ENCODE assay signal across 21 mouse cellular contexts in the genomic region with DNA sequence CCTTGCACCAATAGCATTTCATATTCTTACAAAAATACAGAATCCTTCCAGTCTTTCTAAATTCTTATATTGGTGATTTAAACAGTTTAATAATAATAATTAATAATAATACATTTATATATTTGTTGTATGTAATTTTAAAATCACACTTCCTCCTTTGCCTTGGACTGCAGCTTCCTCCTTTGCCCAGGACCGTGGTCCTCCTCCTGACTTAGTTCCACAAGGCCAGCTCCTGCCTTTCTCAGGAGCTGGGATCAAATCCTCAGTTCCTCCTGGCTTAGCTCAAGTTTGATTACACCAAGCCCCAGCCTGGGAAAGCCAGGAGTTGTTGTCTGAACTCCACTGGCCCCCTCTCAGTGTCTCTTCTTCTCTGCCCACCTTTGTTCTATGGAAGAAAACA. TPM values are rescaled to one million over a fixed set of nuclear protein-coding genes. Genes with fewer than 3 reads are reported as not detected.
"Had no signal": no experiment of that assay in that cellular context is flagged by ENCODE, and none has a peak within 500 bp of the region (broad histone marks: within the 10 kb centered on the region; RNA-seq: fewer than 3 reads in every experiment).

No protein-coding gene starts in this region.

- H3K27me3 ChIP-seq: neural tube, embryonic 12.5 days; neural tube, embryonic 13.5 days; neural tube, embryonic 15.5 days; stomach, embryonic 15.5 days had no signal

- H3K27ac ChIP-seq: neural tube, embryonic 12.5 days; neural tube, embryonic 13.5 days; neural tube, embryonic 15.5 days; stomach, embryonic 15.5 days; stomach, postnatal 0 days had no signal

- DNase-seq: right cerebral cortex, adult 18-20 months; right cerebral cortex, postnatal 14 days; right cerebral cortex, postnatal 25 days; right cerebral cortex, postnatal 4 days; spleen, adult 18-20 months; thymus, adult 18-20 months; thymus, adult 2 months; thymus, postnatal 14 days; thymus, postnatal 25 days; thymus, postnatal 36 days; thymus, postnatal 4 days had no signal

- H3K9ac ChIP-seq: neural tube, embryonic 12.5 days; neural tube, embryonic 13.5 days; neural tube, embryonic 15.5 days; stomach, embryonic 15.5 days had no signal

- H3K4me2 ChIP-seq: neural tube, embryonic 12.5 days; neural tube, embryonic 13.5 days; neural tube, embryonic 15.5 days; stomach, embryonic 15.5 days had no signal

- H3K36me3 ChIP-seq: neural tube, embryonic 12.5 days; neural tube, embryonic 13.5 days; neural tube, embryonic 15.5 days; stomach, embryonic 15.5 days had no signal

- H3K4me3 ChIP-seq: neural tube, embryonic 12.5 days; neural tube, embryonic 13.5 days; neural tube, embryonic 15.5 days; stomach, embryonic 15.5 days had no signal

- H3K9me3 ChIP-seq: neural tube, embryonic 12.5 days; neural tube, embryonic 13.5 days; neural tube, embryonic 15.5 days; stomach, embryonic 15.5 days had no signal

- H3K4me1 ChIP-seq: neural tube, embryonic 12.5 days; neural tube, embryonic 13.5 days; neural tube, embryonic 15.5 days; stomach, embryonic 15.5 days had no signal

RNA-seq across cellular contexts. Expression of gene Egfem1, which starts 25.3 kb away (rescaled TPM):
- total RNA-seq: neutrophil, adult 5-6 weeks had no signal
- polyA plus RNA-seq: small intestine, adult 2 months; spleen, adult 2 months; thymus, adult 2 months; thymus, postnatal 0 days; urinary bladder, adult 2 months had no signal
